Mouse (Mus musculus) MEL (cell line): ENCODE data around the gene Coa6.

Source experiments
- BHLHE40 ChIP-seq: IDR thresholded peaks from 2 replicates; pipeline ENCODE4 v1.6.1; 2012; ENCODE audit warnings: low read depth, mild to moderate bottlenecking, inconsistent platforms, low read length, improper control_type of control experiment, borderline replicate concordance
- CTCF ChIP-seq, 3 experiments: IDR thresholded peaks in 2 of 3; conservative IDR thresholded peaks in 1 of 3; 2 replicates each; pipeline ENCODE4 v1.5.1; 2011 to 2012; ENCODE audit warnings: low read length in 3 of 3, low read depth in 2 of 3, mild to moderate bottlenecking in 2 of 3, improper control_type of control experiment in 1 of 3, inconsistent platforms in 1 of 3, mixed read lengths in 1 of 3, moderate library complexity in 1 of 3; ENCODE audit not compliant: control insufficient read depth in 1 of 3, insufficient read depth in 1 of 3, poor library complexity in 1 of 3, severe bottlenecking in 1 of 3
- E2F4 ChIP-seq: IDR thresholded peaks from 2 replicates; pipeline ENCODE4 v1.6.1; 2011; ENCODE audit warnings: low read depth, low read length, improper control_type of control experiment, borderline replicate concordance
- EP300 ChIP-seq, 2 experiments: IDR thresholded peaks; 2 replicates each; pipeline ENCODE4 v1.6.1; 2011; ENCODE audit warnings: improper control_type of control experiment in 2 of 2, low read length in 2 of 2, low read depth in 1 of 2, mild to moderate bottlenecking in 1 of 2
- GATA1 ChIP-seq: IDR thresholded peaks from 2 replicates; pipeline ENCODE4 v1.6.1; 2011; ENCODE audit warnings: low read depth, low read length, improper control_type of control experiment
- MEF2A ChIP-seq: IDR thresholded peaks from 2 replicates; pipeline ENCODE4 v1.6.1; 2014; ENCODE audit warnings: low read depth, mild to moderate bottlenecking, inconsistent platforms, low read length, improper control_type of control experiment; ENCODE audit not compliant: poor library complexity, insufficient replicate concordance, severe bottlenecking; ENCODE audit errors: extremely low read depth
- POLR2A ChIP-seq, 2 experiments: IDR thresholded peaks; 2 replicates each; pipeline ENCODE4 v1.6.1; 2011 to 2012; ENCODE audit warnings: low read length in 2 of 2, mild to moderate bottlenecking in 2 of 2, control low read depth in 1 of 2, improper control_type of control experiment in 1 of 2, low read depth in 1 of 2, moderate library complexity in 1 of 2; ENCODE audit not compliant: control insufficient read depth in 1 of 2, insufficient read depth in 1 of 2, poor library complexity in 1 of 2
- POLR2AphosphoS2 ChIP-seq: IDR thresholded peaks from 2 replicates; pipeline ENCODE4 v1.6.1; 2011; ENCODE audit warnings: low read length, improper control_type of control experiment
- TAL1 ChIP-seq: IDR thresholded peaks from 2 replicates; pipeline ENCODE4 v1.6.1; 2012; ENCODE audit warnings: mild to moderate bottlenecking, inconsistent platforms, low read length, moderate library complexity, mixed read lengths
- TCF12 ChIP-seq: IDR thresholded peaks from 2 replicates; pipeline ENCODE4 v1.6.1; 2014; ENCODE audit warnings: low read depth, mild to moderate bottlenecking, inconsistent platforms, low read length, improper control_type of control experiment, moderate library complexity
- ZKSCAN1 ChIP-seq: IDR thresholded peaks from 2 replicates; pipeline ENCODE4 v1.6.1; 2012; ENCODE audit warnings: low read depth, mild to moderate bottlenecking, inconsistent platforms, low read length, improper control_type of control experiment, moderate library complexity

- TF ChIP-seq EP300 (IDR thresholded peaks at IDR 0.05; ENCODE audit: low read depth in 1 of 2, low read length in 2 of 2) (no peak), GATA1 (no peak), CTCF (IDR thresholded peaks at IDR 0.05 in 2 of 3, conservative IDR thresholded peaks at IDR 0.05 in 1 of 3; ENCODE audit: control insufficient read depth in 1 of 3, insufficient read depth in 1 of 3, low read depth in 2 of 3, low read length in 3 of 3, poor library complexity in 1 of 3, severe bottlenecking in 1 of 3) (no peak), BHLHE40 (no peak), POLR2AphosphoS2 (no peak), POLR2A (IDR thresholded peaks at IDR 0.05; ENCODE audit: control insufficient read depth in 1 of 2, insufficient read depth in 1 of 2, low read depth in 1 of 2, low read length in 2 of 2, poor library complexity in 1 of 2) (no peak), TAL1 (no peak), TCF12 (no peak), ZKSCAN1 (no peak), E2F4 (no peak), MEF2A (no peak)
These were observed 26.4 kb upstream of the Coa6 start for GRCm38 (mm10) chr8:126395917-126396316.
